Mouse (Mus musculus) spleen, embryonic (tissue): ENCODE measurements at regions not wholly inside any gene's neighbourhood (a gene's known extent, or its start where the extent isn't known, plus 50 kb on each side); places are given as distances from the start of the nearest gene placed in this dataset.

Experiments
- CTCF ChIA-PET: fragments of 350-600 bp; sonication (Branson Sonifier 250); formaldehyde crosslinking; loops from one replicate; lab custom pipeline; 2022; lab: Charles Lee

DNA sequence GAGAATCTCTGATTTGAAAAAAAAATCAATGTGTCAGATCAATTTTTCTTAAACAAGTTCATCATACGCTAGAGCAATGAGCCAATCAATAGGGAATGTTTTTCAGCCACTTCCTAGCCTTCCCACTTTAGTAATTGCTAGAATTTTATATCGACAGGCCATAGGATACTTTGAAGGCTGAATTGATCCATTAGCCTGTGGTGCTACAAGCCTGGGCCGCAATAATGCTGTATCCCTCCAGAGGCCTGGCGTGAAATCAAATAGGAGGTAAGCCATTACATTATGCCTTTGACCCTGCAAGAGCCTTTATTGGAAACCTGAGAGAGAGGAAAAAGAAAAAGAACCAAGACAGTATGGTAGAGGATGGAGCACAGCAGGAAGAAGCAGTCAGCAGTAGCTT lies 53.7 kb upstream of the Gm11232 start:
- CTCF ChIA-PET, result no interaction called here

DNA sequence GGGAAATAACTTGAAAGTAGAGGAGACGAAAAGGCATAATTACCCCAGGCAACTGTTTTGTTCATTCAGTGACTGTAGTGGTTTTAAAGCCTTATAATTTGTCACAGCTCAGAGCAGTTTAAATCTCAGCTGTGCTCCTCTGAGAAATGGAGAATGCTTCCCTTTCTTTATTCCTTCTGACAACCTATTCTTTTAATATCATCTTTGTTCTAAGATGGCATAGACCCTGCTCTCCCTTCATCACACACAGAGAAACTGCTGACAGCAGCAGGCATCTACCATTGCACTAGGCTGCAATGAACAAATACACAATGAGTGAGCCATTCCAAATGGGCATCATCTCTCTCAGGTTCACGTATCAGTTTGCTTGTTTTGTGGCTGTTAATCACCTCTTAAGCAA lies 50.5 kb upstream of the Gm11232 start:
- CTCF ChIA-PET, result no interaction called here
